Mouse (Mus musculus) neural tube, embryonic 13.5 days (tissue): ENCODE measurements around the gene Zfp383. TPM values are rescaled to one million over a fixed set of nuclear protein-coding genes. Genes with fewer than 3 reads are reported as not detected.
"Not testable (repeated sequence)": the region's sequence is repeated elsewhere in the genome, so short reads cannot be mapped to it uniquely, and the experiment has no call there.

ENCODE experiments used
- ATAC-seq: fragments of 200-750 bp; cut with Nextera tagmentation; 2 replicates; pipeline ENCODE4 v1.8.0; 2017; ENCODE audit warnings: low read depth, mild to moderate bottlenecking, moderate TSS enrichment, moderate library complexity
- H3K27ac ChIP-seq: fragments of 300-500 bp; sonication (generic); replicated peaks from 2 replicates; pipeline ENCODE4 v1.5.1; 2015; ENCODE audit warnings: moderate library complexity, mild to moderate bottlenecking, inconsistent platforms
- H3K27me3 ChIP-seq: fragments of 300-500 bp; sonication (generic); 2 replicates; pipeline ENCODE4 v1.6.1; 2015; ENCODE audit warnings: mild to moderate bottlenecking, inconsistent platforms
- H3K36me3 ChIP-seq: fragments of 300-500 bp; sonication (generic); 2 replicates; pipeline ENCODE4 v1.6.1; 2015; ENCODE audit warnings: mild to moderate bottlenecking, inconsistent platforms
- H3K4me1 ChIP-seq: fragments of 300-500 bp; sonication (generic); replicated peaks from 2 replicates; pipeline ENCODE4 v1.6.1; 2015; ENCODE audit warnings: inconsistent platforms
- H3K4me2 ChIP-seq: fragments of 300-500 bp; sonication (generic); 2 replicates; pipeline ENCODE4 v1.6.1; 2015; ENCODE audit warnings: inconsistent platforms, mild to moderate bottlenecking, moderate library complexity
- H3K4me3 ChIP-seq: fragments of 300-500 bp; sonication (generic); 2 replicates; pipeline ENCODE4 v1.5.1; 2015; ENCODE audit warnings: mild to moderate bottlenecking, inconsistent platforms
- H3K9ac ChIP-seq: fragments of 300-500 bp; sonication (generic); 2 replicates; pipeline ENCODE4 v1.6.1; 2015; ENCODE audit warnings: moderate library complexity, mild to moderate bottlenecking, inconsistent platforms
- H3K9me3 ChIP-seq: fragments of 300-500 bp; sonication (generic); 2 replicates; pipeline ENCODE4 v1.6.1; 2016; ENCODE audit warnings: inconsistent platforms
- WGBS: fragments of 180-500 bp; shearing (Covaris S2); methylation state at CpG from one replicate; pipeline ENCODE4 v1.1.7; 2015; 5-methylcytosine and 5-hydroxymethylcytosine counted together
- polyA plus RNA-seq: library from polyadenylated mRNA; unstranded; fragments of >200 nt; fragmentation: Nextera tagmentation; extraction: Ambion mirVana; gene quantifications from 2 replicates; pipeline ENCODE4 v1.2.1, GENCODE M21; 2015

Gene Zfp383
- polyA plus RNA-seq, result 6.3 and 6.7 TPM in 2 replicates

DNA sequence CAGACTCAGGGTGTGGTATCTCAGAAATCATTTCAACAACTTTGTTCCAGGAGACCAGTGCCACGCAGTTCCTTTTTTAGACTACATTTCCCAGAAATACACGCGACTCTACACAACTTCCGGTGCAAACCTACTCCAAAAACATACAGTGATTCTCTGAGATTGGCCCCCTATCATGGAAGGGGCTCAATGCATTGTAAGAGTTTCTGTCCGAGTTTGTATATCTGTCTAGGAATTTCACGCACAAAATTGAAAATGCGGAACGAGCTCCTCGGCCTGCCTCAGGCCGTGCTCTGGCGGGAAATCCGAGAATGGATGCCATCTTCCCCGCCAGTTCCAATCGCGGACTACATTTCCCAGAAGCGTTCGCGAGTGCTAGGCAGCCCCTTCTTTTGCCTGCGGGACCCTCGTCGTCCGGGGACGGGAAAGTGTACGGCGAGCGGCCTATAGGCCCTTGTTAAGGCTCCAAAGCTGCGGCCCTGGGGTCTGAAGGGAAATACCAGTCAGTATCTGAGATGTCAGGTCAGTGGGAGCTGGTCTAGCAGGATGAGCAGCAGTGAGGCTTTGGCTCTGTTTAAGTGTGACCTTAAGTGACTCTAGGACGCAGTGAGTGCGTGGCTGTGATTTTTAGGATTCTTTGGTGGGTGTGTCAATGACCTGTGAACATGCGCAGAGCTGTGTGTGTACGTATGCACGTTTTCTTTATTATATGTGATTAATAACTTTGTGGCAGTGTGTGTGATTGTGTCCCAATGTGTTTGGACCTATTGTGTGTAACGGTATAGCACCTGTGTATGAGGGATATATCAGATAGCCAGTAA, at the start of gene Zfp383:
TSS of gene Zfp383 (plus strand) at position 94 of the 821 bp plus-strand sequence.
- H3K27ac ChIP-seq, result peak within 1 kb of the TSS; percentile 99
- under 1% methylated on average over 33 of the region's 33 CpGs for WGBS
- H3K4me3 ChIP-seq, result peak within 1 kb of the TSS; percentile 76
- H3K4me2 ChIP-seq, result peak within 1 kb of the TSS; percentile 68
- H3K36me3 ChIP-seq, result peaks cover 31% of the 10 kb centered on the region
- H3K9me3 ChIP-seq, result no peaks in the 10 kb centered on the region
- peaks cover 33% of the 10 kb centered on the region for H3K4me1 ChIP-seq
- peak; percentile 79 for ATAC-seq
- H3K27me3 ChIP-seq, result no peaks in the 10 kb centered on the region
- peak within 1 kb of the TSS; percentile 85 for H3K9ac ChIP-seq

DNA sequence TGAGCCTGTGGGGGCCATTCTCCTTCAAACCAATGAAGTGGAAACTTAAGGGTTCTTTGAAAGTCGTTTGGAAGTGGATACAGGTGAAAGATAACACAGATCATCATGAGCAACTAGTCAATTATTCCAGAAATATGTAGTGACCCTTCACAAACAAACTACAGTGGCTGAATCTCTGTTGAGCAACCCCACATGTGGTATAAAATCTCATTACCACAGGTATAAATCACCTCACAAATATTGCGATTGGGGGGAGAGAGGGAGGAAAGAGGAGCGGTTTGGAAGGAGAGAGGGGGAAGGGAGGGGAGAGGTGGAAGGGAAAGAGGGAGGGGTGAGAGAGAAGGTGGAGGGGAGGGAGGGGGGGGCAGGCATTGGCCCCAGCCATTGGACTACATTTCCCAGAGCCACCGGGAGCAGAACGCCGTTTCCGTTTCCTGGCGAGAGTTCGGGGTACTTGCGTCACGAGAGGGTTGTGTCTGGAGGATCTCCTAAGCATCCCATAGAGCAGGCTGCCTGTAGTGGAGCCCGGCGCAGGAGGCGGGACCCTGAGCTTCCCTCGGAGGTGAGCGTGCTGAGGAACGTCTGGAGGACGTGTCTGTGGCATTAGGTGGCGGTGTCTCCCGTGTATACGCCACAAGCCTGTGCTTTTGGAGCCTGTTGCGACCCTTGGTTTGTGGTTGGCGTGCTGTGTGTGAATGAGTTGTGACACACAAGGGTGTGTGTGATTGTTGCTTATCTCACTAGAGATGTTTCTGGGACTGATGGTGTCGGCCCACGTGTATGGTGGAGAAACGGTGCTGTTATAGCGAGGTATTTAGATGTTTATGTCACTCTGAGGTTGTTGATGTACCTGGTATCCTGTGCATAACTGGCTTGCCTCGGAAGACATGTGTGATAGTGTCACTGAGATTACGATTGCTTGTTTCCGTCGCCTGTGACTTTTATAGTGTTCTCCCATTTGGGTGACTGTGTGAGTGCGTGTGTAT, 48.2 kb upstream of the Zfp383 start, which contains the start of gene Zfp420:
TSS of gene Zfp420 (plus strand) at position 448 of the 986 bp plus-strand sequence.
- 7% methylated on average over 32 of the region's 32 CpGs for WGBS
- H3K9ac ChIP-seq, result peak within 1 kb of the TSS; percentile 72
- H3K27ac ChIP-seq, result peak within 1 kb of the TSS; percentile 77
- H3K4me1 ChIP-seq, result peaks cover 11% of the 10 kb centered on the region
- peaks cover 12% of the 10 kb centered on the region for H3K36me3 ChIP-seq
- H3K4me2 ChIP-seq, result peak within 1 kb of the TSS; percentile 78
- ATAC-seq, result peak; percentile 96
- H3K27me3 ChIP-seq, result no peaks in the 10 kb centered on the region
- no peaks in the 10 kb centered on the region for H3K9me3 ChIP-seq
- H3K4me3 ChIP-seq, result peak within 1 kb of the TSS; percentile 60

DNA sequence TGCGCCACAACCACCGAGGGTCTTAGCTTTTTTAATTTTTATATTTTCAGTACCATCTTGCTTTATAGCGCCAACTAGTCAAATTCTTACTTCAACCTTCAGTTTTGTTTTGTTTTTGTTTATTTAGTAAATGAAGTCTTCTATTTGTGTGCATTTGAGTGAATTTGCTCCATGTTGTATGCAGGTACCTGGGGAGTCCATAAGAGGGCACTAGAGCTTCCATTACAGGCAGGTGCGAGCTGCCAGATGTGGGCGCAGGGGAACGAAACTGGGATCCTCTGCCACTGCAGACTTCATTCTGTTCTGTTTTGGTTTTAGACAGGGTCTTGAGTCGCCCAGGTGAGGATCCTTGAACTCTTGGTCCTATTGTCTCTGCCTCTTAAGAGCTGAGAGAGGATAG, 46.4 kb upstream of the Zfp383 start:
- Histone ChIP-seq H3K27ac (no peak overlapping the region), H3K4me1 (peaks cover 11% of the 10 kb centered on the region), H3K9me3 (no peaks in the 10 kb centered on the region), H3K9ac (no peak overlapping the region), H3K4me2 (no peak overlapping the region), H3K4me3 (no peak overlapping the region), H3K27me3 (no peaks in the 10 kb centered on the region), H3K36me3 (peaks cover 15% of the 10 kb centered on the region)
- WGBS, result 87% methylated on average over 7 of the region's 7 CpGs
- no peak for ATAC-seq

DNA sequence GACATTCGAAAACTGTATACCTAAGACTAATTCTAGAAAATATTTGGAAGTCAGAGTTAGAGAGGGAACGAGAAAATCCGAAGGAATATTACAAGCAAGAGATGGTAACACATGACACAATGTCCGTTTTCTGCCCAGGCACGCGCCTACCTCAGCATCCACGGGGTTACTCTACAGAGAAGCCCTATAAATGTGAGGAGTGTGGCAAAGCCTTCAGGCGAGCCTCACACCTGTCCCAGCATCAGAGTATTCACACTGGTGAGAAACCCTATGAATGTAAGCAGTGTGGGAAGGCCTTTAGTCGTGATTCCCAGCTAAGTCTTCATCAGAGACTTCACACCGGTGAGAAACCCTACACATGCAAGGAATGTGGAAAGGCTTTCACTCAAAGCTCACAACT, 33.8 kb upstream of the Zfp383 start:
- Histone ChIP-seq H3K36me3 (peaks cover 76% of the 10 kb centered on the region), H3K27ac (no peak overlapping the region), H3K9ac (no peak overlapping the region), H3K4me1 (no peaks in the 10 kb centered on the region), H3K9me3 (peaks cover 53% of the 10 kb centered on the region), H3K4me2 (no peak overlapping the region), H3K27me3 (no peaks in the 10 kb centered on the region), H3K4me3 (no peak overlapping the region)
- 94% methylated on average over 10 of the region's 10 CpGs for WGBS
- no peak for ATAC-seq

DNA sequence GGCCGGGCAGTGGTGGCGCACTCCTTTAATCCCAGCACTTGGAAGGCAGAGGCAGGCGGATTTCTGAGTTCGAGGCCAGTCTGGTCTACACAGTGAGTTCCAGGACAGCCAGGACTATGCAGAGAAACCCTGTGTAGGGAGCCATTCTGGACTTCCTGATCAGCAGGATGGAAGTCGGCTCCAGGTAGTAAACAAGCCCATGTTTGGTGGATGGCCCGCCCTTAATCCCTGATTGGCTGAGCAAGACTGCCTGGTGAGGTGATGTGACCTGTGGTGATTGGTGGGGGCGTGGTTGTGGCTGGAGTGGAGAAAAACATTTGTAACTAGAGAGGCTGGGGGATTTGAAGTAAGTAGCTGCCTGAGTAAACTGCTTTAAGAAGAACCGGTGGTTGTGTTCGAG, 30.5 kb upstream of the Zfp383 start:
- ATAC-seq, H3K27me3 ChIP-seq, H3K4me1 ChIP-seq, H3K27ac ChIP-seq, H3K4me3 ChIP-seq, H3K4me2 ChIP-seq, H3K9ac ChIP-seq: not testable (repeated sequence)
- peaks cover 37% of the 10 kb centered on the region for H3K9me3 ChIP-seq
- WGBS, result 95% methylated on average over 9 of the region's 9 CpGs
- H3K36me3 ChIP-seq, result peaks cover 56% of the 10 kb centered on the region

DNA sequence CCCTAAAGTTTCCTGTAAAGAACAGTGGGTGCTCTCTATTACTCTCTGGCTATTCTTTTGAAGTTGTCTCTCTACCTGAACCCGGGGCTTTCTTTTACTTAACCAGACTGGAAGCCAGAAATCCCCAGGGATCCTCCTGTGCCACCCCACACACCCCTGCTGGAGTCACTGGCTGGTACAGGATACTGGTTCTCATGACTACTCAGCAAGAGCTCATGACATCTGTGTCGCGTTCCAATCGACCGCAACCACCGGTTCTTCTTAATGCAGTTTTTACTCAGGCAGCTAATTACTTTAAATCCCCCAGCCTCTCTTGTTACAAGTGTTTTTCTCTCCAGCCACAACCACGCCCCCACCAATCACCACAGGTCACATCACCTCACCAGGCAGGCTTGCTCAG, 28.0 kb upstream of the Zfp383 start:
- no peak overlapping the region for H3K9ac ChIP-seq
- no peaks in the 10 kb centered on the region for H3K4me1 ChIP-seq
- 83% methylated on average over 7 of the region's 7 CpGs for WGBS
- H3K27me3 ChIP-seq, result no peaks in the 10 kb centered on the region
- H3K9me3 ChIP-seq, result peaks cover 19% of the 10 kb centered on the region
- no peak for ATAC-seq
- H3K4me2 ChIP-seq, result no peak overlapping the region
- peaks cover 37% of the 10 kb centered on the region for H3K36me3 ChIP-seq
- H3K27ac ChIP-seq, result no peak overlapping the region
- H3K4me3 ChIP-seq, result no peak overlapping the region

DNA sequence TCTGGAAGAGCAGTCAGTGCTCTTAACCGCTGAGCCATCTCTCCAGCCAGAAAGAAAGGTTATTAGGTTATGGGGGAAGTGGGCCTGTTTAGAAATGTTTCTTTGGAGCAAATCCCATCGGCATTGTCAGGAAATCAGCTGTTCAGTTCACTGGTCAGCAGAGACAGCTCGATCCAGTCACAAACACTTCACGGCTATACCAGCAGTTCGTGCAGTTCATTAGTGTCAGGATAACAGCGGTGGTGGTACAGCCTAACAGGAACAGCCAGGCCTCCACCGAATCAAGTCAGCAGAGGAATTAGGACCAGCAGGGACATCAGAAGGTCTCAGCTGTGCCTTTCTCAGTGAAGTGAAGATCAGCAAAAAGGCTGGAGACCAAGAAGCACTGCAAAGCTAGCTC, 27.1 kb upstream of the Zfp383 start:
- Histone ChIP-seq H3K27me3 (no peaks in the 10 kb centered on the region), H3K4me2 (no peak overlapping the region), H3K9ac (no peak overlapping the region), H3K27ac (no peak overlapping the region), H3K4me3 (no peak overlapping the region), H3K4me1 (no peaks in the 10 kb centered on the region), H3K36me3 (peaks cover 28% of the 10 kb centered on the region), H3K9me3 (peaks cover 14% of the 10 kb centered on the region)
- no peak for ATAC-seq
- WGBS, result 92% methylated on average over 7 of the region's 7 CpGs

DNA sequence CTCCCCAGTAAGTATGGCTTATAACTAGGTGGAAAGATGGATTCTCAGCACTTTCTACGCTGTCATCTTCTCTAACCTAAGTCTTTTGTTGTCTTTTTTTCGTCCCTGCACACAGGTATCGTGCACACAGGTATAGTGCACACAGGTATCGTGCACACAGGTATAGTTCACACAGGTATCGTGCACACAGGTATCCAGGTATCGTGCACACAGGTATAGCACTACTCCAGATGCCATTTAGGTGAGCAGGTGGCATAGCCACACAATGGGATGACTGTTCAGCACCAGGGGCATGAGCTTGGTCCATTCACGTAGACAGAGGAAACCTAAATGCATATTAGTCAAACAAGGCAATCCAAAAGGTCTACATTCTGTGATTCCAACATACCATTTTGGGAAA, 17.5 kb upstream of the Zfp383 start:
- no peaks in the 10 kb centered on the region for H3K4me1 ChIP-seq
- H3K4me2 ChIP-seq, result no peak overlapping the region
- H3K9ac ChIP-seq, result no peak overlapping the region
- peaks cover 76% of the 10 kb centered on the region for H3K9me3 ChIP-seq
- no peak for ATAC-seq
- H3K4me3 ChIP-seq, result no peak overlapping the region
- no peak overlapping the region for H3K27ac ChIP-seq
- H3K36me3 ChIP-seq, result peaks cover 66% of the 10 kb centered on the region
- no peaks in the 10 kb centered on the region for H3K27me3 ChIP-seq
- 94% methylated on average over 7 of the region's 7 CpGs for WGBS

DNA sequence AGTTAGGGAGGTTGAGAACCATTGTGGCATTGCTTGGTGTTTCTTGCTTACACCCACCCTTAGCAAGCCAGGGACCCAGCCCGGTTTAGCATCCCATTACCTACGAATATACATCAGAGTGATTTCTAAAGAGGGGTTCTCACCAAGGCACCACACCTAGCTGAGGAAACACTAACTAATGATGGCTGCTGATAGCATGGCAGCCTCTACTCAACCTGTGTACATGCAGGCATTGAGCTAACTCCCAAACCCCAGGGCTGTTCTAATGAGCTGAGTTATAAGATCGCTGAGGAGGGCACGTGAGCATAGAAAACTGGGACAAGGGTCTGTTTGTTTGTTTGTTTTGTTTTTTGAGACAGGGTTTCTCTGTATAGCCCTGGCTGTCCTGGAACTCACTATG, 15.3 kb upstream of the Zfp383 start:
- 93% methylated on average over 4 of the region's 4 CpGs for WGBS
- ATAC-seq, result no peak
- peaks cover 64% of the 10 kb centered on the region for H3K9me3 ChIP-seq

DNA sequence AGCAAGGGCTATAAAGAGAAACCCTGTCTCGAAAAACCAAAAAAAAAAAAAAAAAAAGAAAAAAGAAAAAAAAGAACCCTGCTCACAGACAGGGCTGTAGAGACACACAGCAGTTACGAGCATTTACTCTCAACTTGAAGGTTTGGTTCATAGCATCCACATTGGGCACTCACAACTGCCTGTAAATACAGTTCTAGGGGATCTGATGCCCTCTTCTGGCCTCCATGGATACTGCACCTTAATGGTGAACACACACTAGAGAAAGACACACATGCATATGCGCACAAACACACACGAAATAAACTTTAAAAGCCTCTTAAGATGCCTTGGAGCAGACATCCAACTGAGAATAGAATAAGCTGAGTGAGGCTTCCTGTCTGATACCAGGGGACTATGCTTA, 9.7 kb upstream of the Zfp383 start:
- Histone ChIP-seq H3K4me2 (no peak overlapping the region), H3K27me3 (no peaks in the 10 kb centered on the region), H3K27ac (no peak overlapping the region), H3K4me3 (no peak overlapping the region), H3K4me1 (no peaks in the 10 kb centered on the region), H3K9ac (no peak overlapping the region), H3K9me3 (peaks cover 43% of the 10 kb centered on the region), H3K36me3 (peaks cover 93% of the 10 kb centered on the region)
- 97% methylated on average over 4 of the region's 4 CpGs for WGBS
- no peak for ATAC-seq

More for the DNA sequence above, 15.3 kb upstream of the Zfp383 start:
- Histone ChIP-seq H3K27me3 (no peaks in the 10 kb centered on the region), H3K4me2 (no peak overlapping the region), H3K36me3 (peaks cover 88% of the 10 kb centered on the region), H3K9ac (no peak overlapping the region), H3K4me3 (no peak overlapping the region), H3K27ac (no peak overlapping the region), H3K4me1 (no peaks in the 10 kb centered on the region)

DNA sequence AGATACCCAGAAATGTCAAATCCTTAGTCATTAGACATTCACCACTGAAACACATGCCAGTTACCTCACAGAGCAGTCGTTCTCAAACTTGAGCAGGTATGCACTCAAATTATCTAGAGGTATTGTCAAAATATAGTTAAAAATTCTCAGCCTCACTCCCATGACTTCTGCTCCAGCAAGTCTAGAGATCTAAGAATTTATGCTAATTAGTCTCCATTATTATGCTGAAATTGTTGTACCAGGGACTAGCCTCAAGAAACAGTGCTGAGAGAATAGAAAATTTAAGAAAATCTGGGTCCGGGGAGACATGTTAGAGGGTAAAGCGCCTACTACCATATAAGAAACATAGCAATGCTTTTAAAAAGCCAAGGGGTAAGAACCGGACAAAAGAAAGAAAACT, 3.9 kb upstream of the Zfp383 start:
- Histone ChIP-seq H3K4me1 (peaks cover 8% of the 10 kb centered on the region), H3K9ac (no peak overlapping the region), H3K4me3 (no peak overlapping the region), H3K27ac (no peak overlapping the region), H3K4me2 (no peak overlapping the region), H3K36me3 (peaks cover 42% of the 10 kb centered on the region), H3K27me3 (no peaks in the 10 kb centered on the region), H3K9me3 (peaks cover under 1% of the 10 kb centered on the region; the same call in 1 of the 2 replicates)
- WGBS, result 89% methylated on average over 4 of the region's 4 CpGs
- ATAC-seq, result no peak
